Mouse (Mus musculus) limb, embryonic 12.5 days (tissue): ENCODE measurements around the gene Fyb2. TPM values are rescaled to one million over a fixed set of nuclear protein-coding genes. Genes with fewer than 3 reads are reported as not detected.

Experiments used
- ATAC-seq: fragments of 200-750 bp; cut with Nextera tagmentation; 2 replicates; pipeline ENCODE4 v1.8.0; 2017; ENCODE audit warnings: low read depth, moderate TSS enrichment; ENCODE audit not compliant: insufficient number of reproducible peaks, insufficient read depth, low FRiP score, low TSS enrichment
- H3K27ac ChIP-seq: fragments of 300-500 bp; sonication (generic); 2 replicates; pipeline ENCODE4 v1.5.1; 2016; ENCODE audit warnings: mild to moderate bottlenecking, moderate library complexity
- H3K27me3 ChIP-seq: fragments of 300-500 bp; sonication (generic); 2 replicates; pipeline ENCODE4 v1.6.1; 2016; ENCODE audit warnings: mild to moderate bottlenecking, moderate library complexity
- H3K36me3 ChIP-seq: fragments of 300-500 bp; sonication (generic); 2 replicates; pipeline ENCODE4 v1.6.1; 2016; ENCODE audit warnings: mild to moderate bottlenecking, moderate library complexity
- H3K4me1 ChIP-seq: fragments of 300-500 bp; sonication (generic); replicated peaks from 2 replicates; pipeline ENCODE4 v1.6.1; 2016
- H3K4me2 ChIP-seq: fragments of 300-500 bp; sonication (generic); 2 replicates; pipeline ENCODE4 v1.6.1; 2016; ENCODE audit warnings: mild to moderate bottlenecking, moderate library complexity
- H3K4me3 ChIP-seq: fragments of 300-500 bp; sonication (generic); replicated peaks from 2 replicates; pipeline ENCODE4 v1.5.1; 2016; ENCODE audit warnings: mild to moderate bottlenecking
- H3K9ac ChIP-seq: fragments of 300-500 bp; sonication (generic); replicated peaks from 2 replicates; pipeline ENCODE4 v1.6.1; 2016; ENCODE audit warnings: mild to moderate bottlenecking, moderate library complexity
- H3K9me3 ChIP-seq: fragments of 300-500 bp; sonication (generic); 2 replicates; pipeline ENCODE4 v1.6.1; 2016; ENCODE audit warnings: mild to moderate bottlenecking, moderate library complexity
- WGBS: fragments of 180-500 bp; shearing (Covaris S2); methylation state at CpG from one replicate; pipeline ENCODE4 v1.1.7; 2016; 5-methylcytosine and 5-hydroxymethylcytosine counted together
- polyA plus RNA-seq: library from polyadenylated mRNA; unstranded; fragments of >200 nt; fragmentation: Nextera tagmentation; extraction: Ambion mirVana; gene quantifications from 2 replicates; pipeline ENCODE4 v1.2.1, GENCODE M21; 2016

The Fyb2 gene
- polyA plus RNA-seq: 0.09 TPM in 1 of 2 replicates, not detected in the other

DNA sequence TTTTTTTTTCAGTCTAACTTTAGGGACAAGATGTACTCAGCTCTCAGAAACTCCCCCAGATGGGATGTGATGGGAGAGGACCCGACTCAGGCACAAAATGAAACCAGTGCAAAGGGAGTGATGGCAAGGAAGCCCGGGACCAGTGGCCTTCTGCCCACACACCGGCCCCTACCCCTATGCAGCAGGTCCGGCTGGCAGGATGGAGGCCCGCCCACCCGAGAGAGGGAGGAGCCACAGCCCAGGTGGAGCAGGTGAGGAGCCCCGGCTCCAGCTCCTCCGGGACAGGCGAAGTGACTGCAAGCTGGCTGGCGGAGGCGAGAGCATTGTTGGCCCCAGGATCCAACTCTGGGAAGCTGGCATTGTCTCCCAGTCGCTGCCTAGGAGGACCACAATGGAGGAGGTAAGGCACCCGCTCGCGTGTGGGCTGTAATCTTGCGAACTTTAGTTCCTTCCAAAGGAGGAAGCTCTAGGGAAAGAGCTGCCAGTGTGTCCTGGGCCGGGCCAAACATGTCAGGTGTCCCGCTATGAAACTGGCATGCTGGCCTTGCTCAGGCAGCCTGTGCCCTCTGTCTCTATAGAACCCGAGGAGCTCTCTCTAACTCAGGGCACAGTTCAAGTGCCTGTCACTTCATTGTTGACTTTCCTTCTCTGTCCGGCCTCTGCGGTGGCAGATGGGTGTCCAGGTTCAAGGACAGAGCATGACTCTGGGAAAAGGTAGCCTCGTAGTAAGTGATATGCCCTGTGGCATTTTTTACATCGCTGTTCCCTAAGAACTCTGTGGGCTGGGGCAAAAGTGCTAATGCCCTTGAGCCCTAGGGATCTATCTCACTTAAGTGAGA lies at the start of gene Fyb2:
Fyb2 (plus strand) TSS at position 166 of the 839 bp plus-strand sequence.
- peaks cover 12% of the 10 kb centered on the region; the same call in 1 of the 2 replicates for H3K4me1 ChIP-seq
- H3K36me3 ChIP-seq: no peaks in the 10 kb centered on the region
- 26% methylated on average over 23 of the region's 23 CpGs for WGBS
- peaks cover 20% of the 10 kb centered on the region for H3K27me3 ChIP-seq
- peak within 1 kb of the TSS; percentile 15; the same call in 1 of the 2 replicates for H3K4me3 ChIP-seq
- peak within 1 kb of the TSS; percentile 46 for H3K4me2 ChIP-seq
- H3K9me3 ChIP-seq: no peaks in the 10 kb centered on the region
- ATAC-seq: no peak
- no peak within 1 kb of the TSS for H3K9ac ChIP-seq
- H3K27ac ChIP-seq: no peak within 1 kb of the TSS

DNA sequence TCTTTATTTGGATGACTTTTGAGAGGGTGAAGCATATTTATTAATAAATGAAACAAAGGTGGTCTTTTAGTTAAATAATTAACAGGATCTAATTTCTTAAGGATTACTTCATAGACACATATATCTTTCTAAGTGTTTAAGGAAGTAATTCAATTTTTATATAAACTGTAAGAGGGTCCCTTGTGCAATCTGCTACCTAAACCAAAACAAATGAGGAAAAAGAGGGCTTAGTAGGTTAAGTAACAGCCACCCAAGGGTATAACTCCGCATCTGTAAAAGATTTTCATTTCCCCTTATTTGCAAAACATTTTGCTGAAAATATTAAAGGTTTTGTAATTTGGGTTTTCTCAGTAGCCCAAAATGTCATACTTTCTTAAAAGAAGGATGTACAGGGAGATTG lies 48.9 kb upstream of the Fyb2 start:
- WGBS: 83% methylated on average over 1 of the region's 1 CpGs
- H3K27ac ChIP-seq: no peak overlapping the region

GRCm38 (mm10) chr4:104869581-104869980 lies 43.7 kb upstream of the Fyb2 start:
- no peaks in the 10 kb centered on the region for H3K27me3 ChIP-seq
- H3K4me1 ChIP-seq: peaks cover 6% of the 10 kb centered on the region; the same call in 1 of the 2 replicates
- H3K9me3 ChIP-seq: no peaks in the 10 kb centered on the region
- no peak overlapping the region for H3K9ac ChIP-seq
- H3K4me3 ChIP-seq: no peak overlapping the region
- ATAC-seq: no peak
- no peaks in the 10 kb centered on the region for H3K36me3 ChIP-seq
- H3K4me2 ChIP-seq: no peak overlapping the region
- H3K27ac ChIP-seq: no peak overlapping the region

More for the DNA sequence above, 48.9 kb upstream of the Fyb2 start:
- H3K36me3 ChIP-seq: no peaks in the 10 kb centered on the region
- peaks cover 6% of the 10 kb centered on the region; the same call in 1 of the 2 replicates for H3K4me1 ChIP-seq
- H3K9me3 ChIP-seq: no peaks in the 10 kb centered on the region
- H3K27me3 ChIP-seq: no peaks in the 10 kb centered on the region
- H3K9ac ChIP-seq: no peak overlapping the region
- ATAC-seq: no peak
- H3K4me3 ChIP-seq: no peak overlapping the region
- H3K4me2 ChIP-seq: no peak overlapping the region

DNA sequence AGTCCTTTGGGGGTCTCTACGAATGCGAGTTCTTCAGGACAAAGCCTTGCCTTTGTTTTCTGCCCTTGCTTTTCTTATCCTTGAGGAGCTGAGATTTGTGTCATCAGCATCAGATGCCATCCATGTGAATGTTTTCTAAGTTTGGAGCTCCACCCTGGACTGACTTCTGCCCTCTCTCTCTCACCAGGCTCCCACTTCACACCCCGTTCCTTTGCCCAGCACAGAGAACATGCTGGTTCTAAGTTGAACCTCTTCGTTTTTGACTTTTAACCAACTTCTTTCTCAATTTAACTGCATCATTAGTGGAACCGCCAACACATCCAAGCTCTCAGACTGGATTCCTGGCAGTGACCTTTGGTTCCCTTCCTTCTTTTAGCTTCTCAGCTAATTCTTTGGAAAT lies 43.1 kb upstream of the Fyb2 start:
- Histone ChIP-seq H3K4me1 (peaks cover 6% of the 10 kb centered on the region; the same call in 1 of the 2 replicates), H3K27ac (no peak overlapping the region), H3K4me2 (no peak overlapping the region), H3K4me3 (no peak overlapping the region), H3K9ac (no peak overlapping the region), H3K9me3 (no peaks in the 10 kb centered on the region), H3K36me3 (no peaks in the 10 kb centered on the region), H3K27me3 (no peaks in the 10 kb centered on the region)
- WGBS: 90% methylated on average over 5 of the region's 5 CpGs
- no peak for ATAC-seq

GRCm38 (mm10) chr4:104875832-104876231 lies 37.4 kb upstream of the Fyb2 start:
- ATAC-seq: no peak
- Histone ChIP-seq H3K9ac (no peak overlapping the region), H3K4me1 (no peaks in the 10 kb centered on the region), H3K4me2 (no peak overlapping the region), H3K27me3 (no peaks in the 10 kb centered on the region), H3K9me3 (no peaks in the 10 kb centered on the region), H3K4me3 (no peak overlapping the region), H3K36me3 (no peaks in the 10 kb centered on the region), H3K27ac (no peak overlapping the region)
- WGBS: 73% methylated on average over 4 of the region's 4 CpGs

DNA sequence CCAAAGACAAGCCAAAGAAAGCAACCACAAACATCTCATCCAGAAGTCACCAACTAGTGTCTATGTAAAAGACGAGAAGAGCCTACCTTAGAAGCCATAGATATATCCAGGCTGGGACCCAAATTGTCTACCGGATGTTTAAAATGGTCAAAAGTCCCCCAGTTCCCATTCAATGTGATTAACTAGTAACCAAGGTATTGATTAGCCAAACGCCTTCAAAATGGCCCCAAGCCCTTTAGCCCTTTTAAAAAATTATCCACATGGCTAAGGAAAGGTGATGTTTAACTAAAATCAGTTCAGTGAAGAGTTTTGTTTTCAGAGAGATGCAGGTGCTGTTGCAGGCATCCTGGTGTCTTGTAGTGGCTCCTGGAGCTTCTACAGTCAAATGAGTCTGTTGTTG lies 36.9 kb upstream of the Fyb2 start, which contains the start of gene C8a:
C8a (minus strand) TSS at position 76 of the 400 bp plus-strand sequence.
- Histone ChIP-seq H3K27me3 (no peaks in the 10 kb centered on the region), H3K27ac (no peak within 1 kb of the TSS), H3K4me1 (no peaks in the 10 kb centered on the region), H3K4me2 (no peak within 1 kb of the TSS), H3K9ac (no peak within 1 kb of the TSS), H3K36me3 (no peaks in the 10 kb centered on the region), H3K4me3 (no peak within 1 kb of the TSS), H3K9me3 (no peaks in the 10 kb centered on the region)
- WGBS: 87% methylated on average over 3 of the region's 3 CpGs
- no peak for ATAC-seq

DNA sequence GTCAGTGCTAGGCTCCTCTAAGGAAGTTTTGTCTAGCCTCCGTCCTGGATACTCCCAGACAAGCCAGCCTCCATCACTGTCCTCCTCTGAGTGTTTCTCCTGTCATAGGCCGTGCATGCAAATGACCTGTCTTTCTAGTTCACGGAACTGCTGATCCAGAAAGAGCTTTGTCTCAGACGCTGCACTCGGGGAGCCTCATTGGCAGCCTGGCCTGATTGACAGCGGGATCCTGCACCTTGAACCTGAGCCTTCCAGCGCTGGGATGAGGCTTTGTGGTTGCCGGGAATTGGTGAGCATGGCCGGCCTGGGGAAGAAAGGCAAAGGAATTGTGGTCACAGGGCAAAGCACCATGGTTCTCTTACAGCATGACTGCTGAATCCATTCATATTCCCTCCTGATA lies 25.8 kb upstream of the Fyb2 start:
- Histone ChIP-seq H3K4me1 (no peaks in the 10 kb centered on the region), H3K4me3 (no peak overlapping the region), H3K36me3 (no peaks in the 10 kb centered on the region), H3K9ac (no peak overlapping the region), H3K27me3 (peaks cover 7% of the 10 kb centered on the region; the same call in 1 of the 2 replicates), H3K27ac (no peak overlapping the region), H3K9me3 (no peaks in the 10 kb centered on the region), H3K4me2 (no peak overlapping the region)
- WGBS: 82% methylated on average over 9 of the region's 9 CpGs
- no peak for ATAC-seq

GRCm38 (mm10) chr4:104888499-104889262 lies 24.6 kb upstream of the Fyb2 start:
- no peak overlapping the region for H3K9ac ChIP-seq
- H3K4me1 ChIP-seq: no peaks in the 10 kb centered on the region
- peaks cover 7% of the 10 kb centered on the region; the same call in 1 of the 2 replicates for H3K27me3 ChIP-seq
- no peak overlapping the region for H3K4me2 ChIP-seq
- no peak for ATAC-seq
- 66% methylated on average over 9 of the region's 9 CpGs for WGBS
- H3K36me3 ChIP-seq: no peaks in the 10 kb centered on the region
- no peaks in the 10 kb centered on the region for H3K9me3 ChIP-seq
- H3K4me3 ChIP-seq: no peak overlapping the region
- no peak overlapping the region for H3K27ac ChIP-seq

DNA sequence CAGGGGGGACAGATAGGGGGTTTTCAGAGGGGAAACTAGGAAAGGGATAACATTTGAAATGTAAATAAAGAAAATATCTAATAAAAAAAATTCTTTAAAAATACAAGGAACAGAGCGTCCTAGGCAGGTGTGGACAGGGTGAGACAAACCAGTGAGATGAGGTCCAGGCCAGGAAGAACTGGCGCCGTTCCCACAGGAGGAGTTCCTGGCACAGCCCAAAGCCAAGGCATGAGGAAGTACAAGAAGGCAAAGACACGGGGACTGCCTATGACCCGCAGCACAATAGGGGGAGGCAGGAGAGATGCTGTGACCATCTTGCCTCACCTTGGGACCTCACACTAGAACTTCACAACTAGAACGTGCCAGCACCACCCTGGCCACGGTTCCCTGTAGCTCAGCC lies 21.5 kb upstream of the Fyb2 start:
- H3K9me3 ChIP-seq: no peaks in the 10 kb centered on the region
- no peak overlapping the region for H3K4me2 ChIP-seq
- no peak for ATAC-seq
- no peaks in the 10 kb centered on the region for H3K4me1 ChIP-seq
- WGBS: 93% methylated on average over 7 of the region's 7 CpGs
- H3K36me3 ChIP-seq: no peaks in the 10 kb centered on the region
- H3K9ac ChIP-seq: no peak overlapping the region
- H3K4me3 ChIP-seq: no peak overlapping the region
- H3K27ac ChIP-seq: no peak overlapping the region
- H3K27me3 ChIP-seq: peaks cover 10% of the 10 kb centered on the region; the same call in 1 of the 2 replicates

DNA sequence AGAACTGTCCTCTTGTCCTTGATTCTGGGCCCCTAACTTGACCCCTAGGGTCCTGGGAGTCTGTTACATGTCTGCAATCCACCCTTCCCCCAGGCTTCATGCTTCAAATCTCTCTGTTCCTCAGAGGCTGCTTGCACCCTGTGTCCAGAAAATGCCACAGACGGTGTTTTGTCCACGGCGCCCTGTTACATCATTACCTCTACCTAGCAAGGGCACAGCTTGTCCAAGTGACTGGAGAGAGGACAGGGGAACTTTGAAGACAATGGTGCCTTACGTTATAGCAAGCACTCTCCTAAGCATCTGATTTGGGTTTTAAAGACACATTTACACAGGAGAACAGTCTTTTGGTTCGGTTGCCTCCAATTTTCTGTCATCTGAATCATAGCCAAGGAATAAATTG lies 19.7 kb upstream of the Fyb2 start:
- WGBS: 80% methylated on average over 5 of the region's 5 CpGs

More for the DNA sequence above, 19.7 kb upstream of the Fyb2 start:
- ATAC-seq: no peak
- no peak overlapping the region for H3K4me2 ChIP-seq
- no peaks in the 10 kb centered on the region; the same call in 1 of the 2 replicates for H3K9me3 ChIP-seq
- H3K27me3 ChIP-seq: 0 out of 2 replicates have a peak, but pooled peaks cover 8% of the 10 kb centered on the region
- H3K36me3 ChIP-seq: no peaks in the 10 kb centered on the region
- H3K27ac ChIP-seq: no peak overlapping the region
- no peak overlapping the region for H3K9ac ChIP-seq
- H3K4me3 ChIP-seq: no peak overlapping the region
- H3K4me1 ChIP-seq: no peaks in the 10 kb centered on the region
